Mouse (Mus musculus): ENCODE measurements around the gene Cabp4. TPM values are rescaled to one million over a fixed set of nuclear protein-coding genes. Genes with fewer than 3 reads are reported as not detected.

Cabp4 gene
- total and polyA plus RNA-seq, 3 experiments: 0.21 TPM; not detected in 2

DNA sequence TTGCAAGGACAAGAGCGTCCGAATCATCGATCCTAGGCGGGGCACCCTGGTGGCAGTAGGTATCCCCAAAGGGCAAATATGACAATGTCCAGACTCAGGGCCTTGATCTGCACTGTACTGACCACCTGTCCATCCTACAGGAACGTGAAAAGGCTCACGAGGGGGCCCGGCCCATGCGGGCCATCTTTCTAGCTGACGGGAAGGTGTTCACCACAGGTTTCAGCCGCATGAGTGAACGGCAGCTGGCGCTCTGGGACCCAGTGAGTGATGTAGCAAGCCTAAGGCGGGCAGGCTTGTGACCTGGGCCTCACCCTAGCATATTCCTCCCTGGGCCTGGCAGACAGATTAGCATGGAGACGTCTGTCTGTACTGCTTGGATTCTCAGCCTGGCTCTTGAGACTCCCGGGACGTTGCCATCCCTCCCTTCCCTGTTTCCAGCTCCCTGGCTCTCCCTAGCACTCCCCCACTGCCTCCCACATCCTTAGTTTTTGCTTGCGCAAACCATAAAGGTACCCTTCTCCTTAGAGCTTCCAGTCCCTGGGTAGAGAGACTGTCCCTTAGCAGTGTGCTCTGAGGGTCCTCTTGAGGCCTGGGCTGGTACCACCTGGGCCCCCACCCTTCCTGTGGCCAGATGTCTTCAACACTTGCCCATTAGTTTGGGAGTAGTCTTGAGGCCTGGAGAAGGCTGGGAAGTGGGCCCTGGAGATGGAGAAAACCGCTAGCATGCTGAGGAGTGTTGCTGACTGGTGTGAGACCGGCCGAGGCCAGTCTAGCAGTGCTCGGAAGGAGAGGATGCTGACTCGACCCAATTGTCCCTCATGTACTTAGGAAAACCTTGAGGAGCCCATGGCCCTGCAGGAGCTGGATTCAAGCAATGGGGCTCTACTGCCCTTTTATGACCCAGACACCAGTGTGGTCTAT, 7.0 kb upstream of the Cabp4 start:
- H3K79me2 ChIP-seq (replicated peaks; ENCODE audit: control insufficient read depth, insufficient read depth, low read length): no peaks in the 10 kb centered on the region
- 82% methylated on average over 22 of the region's 22 CpGs for WGBS
- no peak for DNase-seq
- H3K27ac ChIP-seq: no peak overlapping the region
- H3K9ac ChIP-seq (ENCODE audit: low read depth, low read length): no peak overlapping the region
- no peak overlapping the region for H3K4me3 ChIP-seq
- TF ChIP-seq EP300 (IDR thresholded peaks at IDR 0.05; ENCODE audit: insufficient read depth, low read depth, low read length) (no peak), CTCF (IDR thresholded peaks at IDR 0.05) (no peak), POLR2A (IDR thresholded peaks at IDR 0.05; ENCODE audit: insufficient read depth, low read depth, low read length) (no peak)
- intact Hi-C loops (cut with DNase I): no loop called here
- H3K36me3 ChIP-seq (ENCODE audit: control insufficient read depth, insufficient read depth, low read length): no peaks in the 10 kb centered on the region
- peaks cover 10% of the 10 kb centered on the region for H3K4me1 ChIP-seq (ENCODE audit: control insufficient read depth, insufficient read depth, low read length)
- H3K27me3 ChIP-seq (ENCODE audit: control insufficient read depth, insufficient read depth, low read length): no peaks in the 10 kb centered on the region

DNA sequence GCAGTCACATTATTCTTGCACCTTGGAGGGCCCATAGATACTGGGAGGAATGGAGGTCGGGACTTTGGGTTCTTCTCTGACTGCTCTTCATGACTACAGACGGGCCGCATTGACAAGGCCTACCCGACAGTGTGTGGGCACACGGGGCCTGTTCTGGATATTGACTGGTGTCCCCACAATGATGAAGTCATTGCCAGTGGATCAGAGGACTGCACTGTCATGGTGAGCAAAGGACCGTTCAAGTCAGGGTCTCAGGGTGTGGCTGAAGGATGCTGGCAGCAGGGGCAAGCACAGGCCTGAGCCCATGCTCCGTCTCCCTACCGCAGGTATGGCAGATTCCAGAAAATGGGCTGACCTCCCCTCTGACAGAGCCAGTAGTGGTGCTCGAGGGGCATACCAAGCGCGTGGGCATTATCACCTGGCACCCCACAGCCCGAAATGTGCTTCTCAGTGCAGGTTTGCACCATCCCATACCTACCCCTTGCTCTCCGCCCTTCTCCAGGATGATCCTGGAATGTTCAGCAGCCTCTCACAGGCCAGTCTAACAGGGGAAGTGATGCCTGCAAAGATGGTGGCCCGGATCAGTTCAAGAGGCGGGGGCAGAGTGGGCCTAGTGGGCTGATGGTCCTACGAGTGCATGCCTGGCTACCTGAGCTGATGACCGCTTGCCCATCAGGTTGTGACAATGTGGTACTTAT, 6.1 kb upstream of the Cabp4 start:
- Histone ChIP-seq H3K27ac (peak overlapping the region; percentile 97), H3K36me3 (ENCODE audit: control insufficient read depth, insufficient read depth, low read length) (no peaks in the 10 kb centered on the region), H3K4me3 (no peak overlapping the region; the same call in 1 of the 2 replicates), H3K79me2 (replicated peaks; ENCODE audit: control insufficient read depth, insufficient read depth, low read length) (no peaks in the 10 kb centered on the region), H3K9ac (ENCODE audit: low read depth, low read length) (0 out of 2 replicates have a peak overlapping the region, but pooled peaks have one; percentile 3), H3K4me1 (ENCODE audit: control insufficient read depth, insufficient read depth, low read length) (peaks cover 10% of the 10 kb centered on the region), H3K27me3 (ENCODE audit: control insufficient read depth, insufficient read depth, low read length) (no peaks in the 10 kb centered on the region)
- 89% methylated on average over 17 of the region's 17 CpGs for WGBS
- intact Hi-C loops (cut with DNase I): loop anchor here (2.0 kb wide), 1 partner anchor 13 kb away; the partner anchor contains the start of gene Rps6kb2
- no peak for DNase-seq
- TF ChIP-seq CTCF (IDR thresholded peaks at IDR 0.05): no peak
- TF ChIP-seq EP300 (IDR thresholded peaks at IDR 0.05; ENCODE audit: insufficient read depth, low read depth, low read length): no peak
- no peak for TF ChIP-seq POLR2A (IDR thresholded peaks at IDR 0.05; ENCODE audit: insufficient read depth, low read depth, low read length)

DNA sequence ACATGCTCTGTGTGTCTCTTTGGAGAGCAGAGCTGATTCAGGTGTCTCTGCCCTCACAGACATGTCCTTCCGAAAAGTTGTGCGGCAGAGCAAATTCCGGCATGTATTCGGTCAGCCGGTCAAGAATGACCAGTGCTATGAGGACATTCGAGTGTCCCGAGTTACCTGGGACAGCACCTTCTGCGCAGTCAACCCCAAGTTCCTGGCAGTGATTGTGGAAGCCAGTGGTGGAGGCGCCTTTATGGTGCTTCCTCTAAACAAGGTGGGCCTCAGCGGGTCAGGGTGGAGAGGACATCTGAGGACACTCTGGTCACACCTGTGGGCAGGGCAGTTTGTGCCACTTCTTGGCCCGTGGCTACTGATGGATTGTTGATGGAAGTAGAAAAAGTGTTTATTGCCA, 5.5 kb upstream of the Cabp4 start:
- Histone ChIP-seq H3K27me3 (ENCODE audit: control insufficient read depth, insufficient read depth, low read length) (no peaks in the 10 kb centered on the region), H3K27ac (peak overlapping the region; percentile 97), H3K9ac (ENCODE audit: low read depth, low read length) (peak overlapping the region; percentile 91), H3K4me1 (ENCODE audit: control insufficient read depth, insufficient read depth, low read length) (peaks cover 10% of the 10 kb centered on the region), H3K79me2 (replicated peaks; ENCODE audit: control insufficient read depth, insufficient read depth, low read length) (no peaks in the 10 kb centered on the region), H3K36me3 (ENCODE audit: control insufficient read depth, insufficient read depth, low read length) (no peaks in the 10 kb centered on the region), H3K4me3 (peak overlapping the region; percentile 75)
- WGBS: 60% methylated on average over 11 of the region's 11 CpGs
- intact Hi-C loops (cut with DNase I): loop anchor here (2.0 kb wide), 1 partner anchor 14 kb away; the partner anchor contains the start of gene Rps6kb2
- DNase-seq: no peak
- TF ChIP-seq EP300 (IDR thresholded peaks at IDR 0.05; ENCODE audit: insufficient read depth, low read depth, low read length) (no peak), POLR2A (IDR thresholded peaks at IDR 0.05; ENCODE audit: insufficient read depth, low read depth, low read length) (no peak), CTCF (IDR thresholded peaks at IDR 0.05) (no peak)

DNA sequence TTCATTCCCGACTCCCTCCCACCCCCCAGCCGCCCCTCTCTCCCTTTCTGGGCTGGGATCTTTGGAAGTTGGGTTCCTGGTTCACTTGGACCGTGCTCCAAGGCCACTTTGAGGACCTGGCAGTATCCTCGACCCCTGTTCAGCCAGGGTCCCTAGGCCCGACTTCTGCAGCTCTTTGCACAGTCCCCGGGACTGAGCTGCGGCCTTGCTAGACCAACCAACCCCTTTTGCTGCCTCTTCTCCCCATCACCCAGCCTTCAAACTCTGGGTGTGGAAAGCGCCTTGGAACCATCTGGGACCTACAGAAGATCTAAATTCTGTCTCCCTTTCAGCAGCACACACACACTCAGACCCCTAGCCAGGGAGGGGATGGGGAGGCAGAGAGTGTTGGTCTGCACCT, 5.0 kb upstream of the Cabp4 start:
- 1% methylated on average over 8 of the region's 8 CpGs for WGBS
- H3K9ac ChIP-seq (ENCODE audit: low read depth, low read length): peak overlapping the region; percentile 91
- no peaks in the 10 kb centered on the region for H3K79me2 ChIP-seq (replicated peaks; ENCODE audit: control insufficient read depth, insufficient read depth, low read length)
- no peak for DNase-seq
- intact Hi-C loops (cut with DNase I): loop anchor here (2.0 kb wide), 1 partner anchor 14 kb away; the partner anchor contains the start of gene Rps6kb2
- TF ChIP-seq CTCF (IDR thresholded peaks at IDR 0.05): no peak
- TF ChIP-seq EP300 (IDR thresholded peaks at IDR 0.05; ENCODE audit: insufficient read depth, low read depth, low read length): no peak
- no peak for TF ChIP-seq POLR2A (IDR thresholded peaks at IDR 0.05; ENCODE audit: insufficient read depth, low read depth, low read length)
- no peaks in the 10 kb centered on the region for H3K27me3 ChIP-seq (ENCODE audit: control insufficient read depth, insufficient read depth, low read length)
- H3K36me3 ChIP-seq (ENCODE audit: control insufficient read depth, insufficient read depth, low read length): no peaks in the 10 kb centered on the region
- H3K27ac ChIP-seq: peak overlapping the region; percentile 97
- peak overlapping the region; percentile 75 for H3K4me3 ChIP-seq
- H3K4me1 ChIP-seq (ENCODE audit: control insufficient read depth, insufficient read depth, low read length): peaks cover 10% of the 10 kb centered on the region

DNA sequence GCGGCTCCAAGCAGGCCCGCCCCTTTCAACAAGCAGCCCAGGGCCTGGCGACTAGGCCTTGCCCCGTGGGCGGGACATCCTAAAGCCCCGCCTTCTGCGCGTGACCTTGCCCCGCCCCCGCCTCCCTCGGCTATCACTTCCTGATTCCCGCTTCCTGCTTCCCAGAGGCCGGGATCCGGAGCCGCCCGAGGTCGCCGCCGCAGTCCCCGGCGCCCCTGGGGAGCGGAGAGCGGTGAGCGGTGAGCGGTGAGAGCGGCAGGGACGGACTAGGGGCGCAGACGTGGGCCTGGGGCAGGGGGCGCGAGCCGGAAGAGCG, 4.6 kb upstream of the Cabp4 start, which contains the start of gene Coro1b:
Coro1b (plus strand) TSS at position 129 of the 316 bp plus-strand sequence.
- peak; percentile 98 to 100 for DNase-seq
- Histone ChIP-seq H3K9ac (ENCODE audit: low read depth, low read length) (peak within 1 kb of the TSS; percentile 91), H3K27me3 (ENCODE audit: control insufficient read depth, insufficient read depth, low read length) (no peaks in the 10 kb centered on the region), H3K4me1 (ENCODE audit: control insufficient read depth, insufficient read depth, low read length) (peaks cover 10% of the 10 kb centered on the region), H3K4me3 (peak within 1 kb of the TSS; percentile 75), H3K79me2 (replicated peaks; ENCODE audit: control insufficient read depth, insufficient read depth, low read length) (no peaks in the 10 kb centered on the region), H3K27ac (peak within 1 kb of the TSS; percentile 97), H3K36me3 (ENCODE audit: control insufficient read depth, insufficient read depth, low read length) (no peaks in the 10 kb centered on the region)
- under 1% methylated on average over 33 of the region's 33 CpGs for WGBS
- TF ChIP-seq POLR2A (IDR thresholded peaks at IDR 0.05; ENCODE audit: insufficient read depth, low read depth, low read length) (peak; percentile 82; the same call in 1 of the 2 replicates), CTCF (IDR thresholded peaks at IDR 0.05) (no peak), EP300 (IDR thresholded peaks at IDR 0.05; ENCODE audit: insufficient read depth, low read depth, low read length) (0 out of 2 replicates have a peak, but pooled peaks have one; percentile 48)
- intact Hi-C loops (cut with DNase I): loop anchor here (2.0 kb wide), 1 partner anchor 14 kb away; the partner anchor contains the start of gene Rps6kb2
